Mouse (Mus musculus) G1E (cell line): ENCODE data around the gene Zscan12.

Experiments used
- CTCF ChIP-seq: IDR thresholded peaks from 2 replicates; pipeline ENCODE4 v1.5.1; 2012; ENCODE audit warnings: low read depth, low read length, inconsistent platforms, mixed read lengths
- GATA1 ChIP-seq: IDR thresholded peaks from 2 replicates; pipeline ENCODE4 v1.6.1; 2012; ENCODE audit warnings: borderline replicate concordance, low read length, inconsistent platforms, mixed read lengths
- POLR2AphosphoS5 ChIP-seq: IDR thresholded peaks from 2 replicates; pipeline ENCODE4 v1.6.1; 2012; ENCODE audit warnings: low read depth, low read length, inconsistent platforms; ENCODE audit not compliant: insufficient replicate concordance

- TF ChIP-seq CTCF: no peak
- TF ChIP-seq GATA1: no peak
- no peak for TF ChIP-seq POLR2AphosphoS5
Observed at GRCm38 (mm10) chr13:21312854-21313253, 49.8 kb upstream of the Zscan12 start.
